Mouse (Mus musculus) heart, postnatal 14 days (tissue): ENCODE data around the gene Piezo1. TPM values are rescaled to one million over a fixed set of nuclear protein-coding genes. Genes with fewer than 3 reads are reported as not detected.

ENCODE experiments used
- DNase-seq, 2 experiments: peaks; one replicate each; pipeline ENCODE4 v3.0.0; 2021 to 2022
- intact Hi-C: fragments of 180-260 bp; cut with DNase I; formaldehyde crosslinking; loops from one replicate; pipeline ENCODE4 v1.15.1; 2025
- total RNA-seq, 2 experiments: library from RNA; stranded (reverse); gene quantifications; 2 replicates each; pipeline ENCODE4 v1.2.3; 2021

Piezo1 gene
- total RNA-seq, 2 experiments from 2014 or later = 27.2 to 30.2 TPM

- no peak for DNase-seq
- intact Hi-C loops = no loop called here
Measured at GRCm38 (mm10) chr8:122462510-122462909, 88.6 kb downstream of the Piezo1 start.

- intact Hi-C loops = no loop called here
- DNase-seq = no peak
Measured at GRCm38 (mm10) chr8:122461473-122462148, 89.5 kb downstream of the Piezo1 start.

GRCm38 (mm10) chr8:122460524-122461472 is 90.3 kb downstream of the Piezo1 start, which contains the start of gene Snai3:
Gene Snai3 (minus strand): TSS chr8:122460733.
- peak; percentile 48 to 49 for DNase-seq
- intact Hi-C loops = no loop called here

GRCm38 (mm10) chr8:122459990-122460389 is 91.1 kb downstream of the Piezo1 start:
- no peak for DNase-seq

GRCm38 (mm10) chr8:122459218-122459900 is 91.8 kb downstream of the Piezo1 start:
- no peak for DNase-seq
- intact Hi-C loops = no loop called here

More at GRCm38 (mm10) chr8:122459990-122460389, 91.1 kb downstream of the Piezo1 start:
- intact Hi-C loops = no loop called here

GRCm38 (mm10) chr8:122457171-122457570 is 94.0 kb downstream of the Piezo1 start:
- intact Hi-C loops = no loop called here
- no peak for DNase-seq

GRCm38 (mm10) chr8:122454409-122454808 is 96.7 kb downstream of the Piezo1 start:
- intact Hi-C loops = no loop called here
- no peak for DNase-seq

- peak; percentile 36 to 47 for DNase-seq
- intact Hi-C loops = no loop called here
Measured at GRCm38 (mm10) chr8:122452154-122452553, 99.0 kb downstream of the Piezo1 start.

- intact Hi-C loops = no loop called here
- DNase-seq = peak; percentile 46 to 60
Measured at GRCm38 (mm10) chr8:122451161-122451703, 99.9 kb downstream of the Piezo1 start.

- intact Hi-C loops = loop anchor here (5.0 kb wide), 1 partner anchor 173 kb away; no protein-coding TSS in a partner anchor
- no peak for DNase-seq
Measured at GRCm38 (mm10) chr8:122445203-122445602, 105.9 kb downstream of the Piezo1 start.

- intact Hi-C loops = no loop called here
- peak; percentile 88 to 89 for DNase-seq
Measured at GRCm38 (mm10) chr8:122444058-122444748, 106.9 kb downstream of the Piezo1 start.

- peak; percentile 98 for DNase-seq
- intact Hi-C loops = no loop called here
Measured at GRCm38 (mm10) chr8:122443262-122444006, 107.7 kb downstream of the Piezo1 start, which contains the start of gene Mvd. Gene Mvd (minus strand): TSS chr8:122443422.

GRCm38 (mm10) chr8:122442781-122443180 is 108.3 kb downstream of the Piezo1 start:
- intact Hi-C loops = no loop called here
- no peak for DNase-seq

GRCm38 (mm10) chr8:122442356-122442755 is 108.8 kb downstream of the Piezo1 start:
- no peak for DNase-seq
- intact Hi-C loops = no loop called here

GRCm38 (mm10) chr8:122441326-122441725 is 109.8 kb downstream of the Piezo1 start:
- intact Hi-C loops = no loop called here
- no peak for DNase-seq

GRCm38 (mm10) chr8:122439336-122439735 is 111.8 kb downstream of the Piezo1 start:
- intact Hi-C loops = no loop called here
- no peak for DNase-seq

- DNase-seq = no peak
- intact Hi-C loops = no loop called here
Measured at GRCm38 (mm10) chr8:122437708-122438331, 113.3 kb downstream of the Piezo1 start.

- no peak for DNase-seq
- intact Hi-C loops = no loop called here
Measured at GRCm38 (mm10) chr8:122436586-122437125, 114.5 kb downstream of the Piezo1 start.
